Mouse (Mus musculus) hindbrain, embryonic 11.5 days (tissue): ENCODE data around the gene Lck. TPM values are rescaled to one million over a fixed set of nuclear protein-coding genes. Genes with fewer than 3 reads are reported as not detected.
"Not testable (repeated sequence)": the region's sequence is repeated elsewhere in the genome, so short reads cannot be mapped to it uniquely, and the experiment has no call there.

Source experiments
- ATAC-seq: fragments of 200-750 bp; cut with Nextera tagmentation; 2 replicates; pipeline ENCODE4 v1.8.0; 2017; ENCODE audit warnings: mild to moderate bottlenecking, moderate TSS enrichment, moderate library complexity; ENCODE audit not compliant: low FRiP score
- DNase-seq: peaks from one replicate; pipeline ENCODE4 v3.0.0-alpha.2; 2015; ENCODE audit warnings: low spot score
- H3K27ac ChIP-seq: fragments of 300-500 bp; sonication (generic); 2 replicates; pipeline ENCODE4 v1.5.1; 2014; ENCODE audit warnings: mild to moderate bottlenecking, low read depth, low read length
- H3K27me3 ChIP-seq: fragments of 300-500 bp; sonication (generic); 2 replicates; pipeline ENCODE4 v1.6.1; 2014; ENCODE audit warnings: mild to moderate bottlenecking, low read length, moderate library complexity, mixed read lengths; ENCODE audit not compliant: control insufficient read depth, insufficient read depth
- H3K36me3 ChIP-seq: fragments of 300-500 bp; sonication (generic); 2 replicates; pipeline ENCODE4 v1.6.1; 2014; ENCODE audit warnings: mild to moderate bottlenecking, low read length, moderate library complexity, mixed read lengths; ENCODE audit not compliant: control insufficient read depth, insufficient read depth
- H3K4me1 ChIP-seq: fragments of 300-500 bp; sonication (generic); replicated peaks from 2 replicates; pipeline ENCODE4 v1.6.1; 2014; ENCODE audit warnings: low read length, mixed read lengths; ENCODE audit not compliant: control insufficient read depth, insufficient read depth
- H3K4me2 ChIP-seq: fragments of 300-500 bp; sonication (generic); replicated peaks from 2 replicates; pipeline ENCODE4 v1.6.1; 2014; ENCODE audit warnings: mild to moderate bottlenecking, low read depth, low read length
- H3K4me3 ChIP-seq: fragments of 300-500 bp; sonication (generic); 2 replicates; pipeline ENCODE4 v1.5.1; 2014; ENCODE audit warnings: low read depth, low read length
- H3K9ac ChIP-seq: fragments of 300-500 bp; sonication (generic); 2 replicates; pipeline ENCODE4 v1.6.1; 2014; ENCODE audit warnings: low read depth, low read length
- H3K9me3 ChIP-seq: fragments of 300-500 bp; sonication (generic); 2 replicates; pipeline ENCODE4 v1.6.1; 2016; ENCODE audit warnings: low read length; ENCODE audit not compliant: control insufficient read depth
- whole genome bisulfite sequencing: fragments of 180-500 bp; shearing (Covaris S2); extraction: QIAGEN DNeasy Blood & Tissue Kit; methylation state at CpG from one replicate; pipeline ENCODE4 v1.1.7; 2014; 5-methylcytosine and 5-hydroxymethylcytosine counted together
- polyA plus RNA-seq: library from polyadenylated mRNA; unstranded; fragments of >200 nt; fragmentation: Nextera tagmentation; extraction: Ambion mirVana; gene quantifications from 2 replicates; pipeline ENCODE4 v1.2.1, GENCODE M21; 2014

The Lck gene
- polyA plus RNA-seq, 1 experiment from 2014 or later = 5.8 TPM

DNA sequence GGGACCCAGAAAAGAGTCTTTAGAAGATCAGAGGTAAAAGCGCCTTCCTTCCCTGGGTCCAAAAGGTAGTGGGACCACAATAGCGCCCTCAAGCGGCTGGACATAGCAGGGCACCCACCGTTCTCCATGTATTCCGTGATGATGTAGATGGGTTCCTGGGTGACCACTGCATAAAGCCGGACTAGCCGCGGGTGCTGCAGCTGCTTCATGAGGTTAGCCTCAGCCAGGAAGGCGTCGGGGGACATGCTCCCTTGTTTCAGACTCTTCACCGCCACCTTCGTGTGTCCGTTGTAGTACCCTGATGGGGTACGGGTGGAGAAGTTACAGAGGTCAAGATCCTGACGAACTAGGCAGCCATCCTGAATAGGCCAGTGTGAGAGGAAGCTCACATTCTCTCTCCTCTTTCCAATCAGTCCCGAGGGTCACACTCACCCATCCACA, 18.0 kb downstream of the Lck start:
- H3K9ac ChIP-seq = peak overlapping the region; percentile 44; the same call in 1 of the 2 replicates
- no peak overlapping the region for H3K27ac ChIP-seq
- H3K36me3 ChIP-seq = no peaks in the 10 kb centered on the region
- DNase-seq = peak; percentile 68
- H3K27me3 ChIP-seq = no peaks in the 10 kb centered on the region
- ATAC-seq = no peak; the same call in 1 of the 2 replicates
- peak overlapping the region; percentile 35 for H3K4me3 ChIP-seq
- WGBS = 2% methylated on average over 16 of the region's 16 CpGs
- peak overlapping the region; percentile 79 for H3K4me2 ChIP-seq
- H3K9me3 ChIP-seq = no peaks in the 10 kb centered on the region
- H3K4me1 ChIP-seq = no peaks in the 10 kb centered on the region

DNA sequence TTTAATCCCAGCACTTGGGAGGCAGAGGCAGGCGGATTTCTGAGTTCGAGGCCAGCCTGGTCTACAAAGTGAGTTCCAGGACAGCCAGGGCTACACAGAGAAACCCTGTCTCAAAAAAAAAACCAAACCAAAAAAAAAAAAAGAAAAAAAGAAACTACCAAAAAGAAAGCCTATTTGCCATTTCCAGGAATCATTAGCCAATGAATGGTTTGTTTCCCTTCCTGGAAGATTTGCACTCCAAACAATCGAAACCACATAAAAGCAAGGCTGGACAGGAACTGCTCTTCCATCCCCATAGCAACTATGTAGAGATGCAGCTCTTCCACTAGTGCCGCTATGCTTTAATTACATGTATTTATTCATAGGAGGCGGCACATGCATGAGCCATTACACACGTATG, 18.9 kb downstream of the Lck start:
- 64% methylated on average over 4 of the region's 6 CpGs for WGBS

DNA sequence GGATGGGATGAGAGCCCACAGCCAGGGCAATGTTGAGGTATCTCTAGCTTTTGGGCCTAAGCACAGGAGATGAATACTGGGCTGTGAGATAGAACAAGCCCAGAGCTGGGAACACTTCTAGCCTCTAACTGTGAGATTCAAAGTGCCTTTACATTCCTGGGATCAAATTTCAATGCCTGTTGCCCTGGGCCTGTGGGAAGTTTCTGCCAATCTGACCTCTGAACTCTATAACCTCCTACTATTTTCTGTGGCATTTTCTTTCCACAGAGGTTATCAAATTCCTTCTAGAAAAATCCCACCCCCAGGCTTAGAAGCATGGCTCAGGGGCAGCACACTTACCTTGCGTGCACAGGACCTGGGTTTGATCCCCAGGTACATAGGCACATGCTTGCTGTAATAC, 23.1 kb downstream of the Lck start:
- WGBS = 35% methylated on average over 1 of the region's 1 CpGs
- H3K9ac ChIP-seq = no peak overlapping the region
- ATAC-seq = no peak
- no peaks in the 10 kb centered on the region for H3K9me3 ChIP-seq
- no peak for DNase-seq
- H3K27me3 ChIP-seq = no peaks in the 10 kb centered on the region
- H3K27ac ChIP-seq = no peak overlapping the region
- H3K4me2 ChIP-seq = no peak overlapping the region
- H3K36me3 ChIP-seq = no peaks in the 10 kb centered on the region
- H3K4me3 ChIP-seq = no peak overlapping the region
- H3K4me1 ChIP-seq = no peaks in the 10 kb centered on the region

More for the DNA sequence above, 18.9 kb downstream of the Lck start:
- DNase-seq, H3K27ac ChIP-seq, H3K9me3 ChIP-seq, H3K4me3 ChIP-seq, H3K36me3 ChIP-seq, H3K9ac ChIP-seq, H3K4me1 ChIP-seq, H3K4me2 ChIP-seq, ATAC-seq, H3K27me3 ChIP-seq: not testable (repeated sequence)

DNA sequence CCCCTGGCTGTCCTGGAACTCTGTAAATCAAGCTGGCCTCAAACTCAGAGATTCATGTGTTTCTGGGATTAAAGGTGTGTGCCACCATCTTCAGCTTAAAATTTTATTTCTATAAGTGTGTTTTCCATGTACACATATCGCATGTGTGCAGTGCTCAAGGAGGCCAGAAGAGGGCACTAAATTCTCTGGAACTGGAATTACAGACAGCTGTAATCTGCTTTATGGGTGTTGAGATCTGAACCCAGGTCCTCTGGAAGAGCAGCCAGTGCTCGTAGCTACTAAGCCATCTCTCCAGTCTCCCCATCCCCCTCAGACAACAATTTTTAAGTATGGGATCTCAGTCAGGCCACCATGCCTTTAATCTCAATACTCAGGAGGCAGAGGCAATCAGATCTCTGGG, 24.1 kb downstream of the Lck start:
- Histone ChIP-seq H3K27me3 (no peaks in the 10 kb centered on the region), H3K27ac (no peak overlapping the region), H3K9me3 (no peaks in the 10 kb centered on the region), H3K4me3 (no peak overlapping the region), H3K4me2 (no peak overlapping the region), H3K36me3 (no peaks in the 10 kb centered on the region), H3K4me1 (no peaks in the 10 kb centered on the region), H3K9ac (no peak overlapping the region)
- 84% methylated on average over 2 of the region's 2 CpGs for WGBS
- ATAC-seq (no peak), DNase-seq (peak; percentile 30)

DNA sequence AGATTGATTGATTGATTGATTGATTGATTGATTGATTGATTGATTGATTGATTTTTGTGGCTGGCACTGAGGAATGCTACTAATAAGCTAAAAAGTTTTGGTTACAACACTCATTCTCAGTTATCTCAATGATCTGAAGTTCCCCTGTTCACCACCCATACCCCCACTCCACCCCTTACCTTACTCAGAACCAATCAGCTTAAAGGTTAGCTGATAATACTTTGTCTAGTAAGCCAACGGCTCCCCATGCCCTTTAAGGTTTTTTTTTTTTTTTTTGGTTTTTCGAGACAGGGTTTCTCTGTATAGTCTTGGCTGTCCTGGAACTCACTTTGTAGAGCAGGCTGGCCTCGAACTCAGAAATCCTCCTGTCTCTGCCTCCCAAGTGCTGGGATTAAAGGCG, 25.8 kb downstream of the Lck start:
- DNase-seq, H3K27me3 ChIP-seq, H3K27ac ChIP-seq, H3K9ac ChIP-seq, H3K4me2 ChIP-seq, H3K4me1 ChIP-seq, H3K9me3 ChIP-seq, H3K36me3 ChIP-seq, H3K4me3 ChIP-seq, ATAC-seq: not testable (repeated sequence)
- WGBS = 87% methylated on average over 4 of the region's 4 CpGs

DNA sequence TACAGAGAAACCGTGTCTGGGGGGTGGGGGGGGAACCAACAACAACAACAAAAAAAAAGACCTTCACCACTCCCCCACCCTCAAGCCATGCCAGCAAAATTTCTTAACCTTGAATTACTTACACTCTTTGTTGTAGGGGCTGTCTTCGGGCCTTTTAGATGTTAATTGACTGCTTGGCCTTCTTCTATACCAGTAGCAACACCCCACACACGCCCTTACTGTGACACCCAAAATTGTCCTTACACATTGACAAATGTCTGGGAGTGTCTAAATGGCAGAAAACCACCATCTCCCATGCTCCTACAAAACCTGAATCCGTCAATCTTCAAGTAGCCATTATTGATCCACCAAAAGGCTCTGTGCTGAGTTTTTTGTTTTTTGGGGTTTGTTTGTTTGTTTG, 29.3 kb downstream of the Lck start:
- no peak overlapping the region for H3K27ac ChIP-seq

DNA sequence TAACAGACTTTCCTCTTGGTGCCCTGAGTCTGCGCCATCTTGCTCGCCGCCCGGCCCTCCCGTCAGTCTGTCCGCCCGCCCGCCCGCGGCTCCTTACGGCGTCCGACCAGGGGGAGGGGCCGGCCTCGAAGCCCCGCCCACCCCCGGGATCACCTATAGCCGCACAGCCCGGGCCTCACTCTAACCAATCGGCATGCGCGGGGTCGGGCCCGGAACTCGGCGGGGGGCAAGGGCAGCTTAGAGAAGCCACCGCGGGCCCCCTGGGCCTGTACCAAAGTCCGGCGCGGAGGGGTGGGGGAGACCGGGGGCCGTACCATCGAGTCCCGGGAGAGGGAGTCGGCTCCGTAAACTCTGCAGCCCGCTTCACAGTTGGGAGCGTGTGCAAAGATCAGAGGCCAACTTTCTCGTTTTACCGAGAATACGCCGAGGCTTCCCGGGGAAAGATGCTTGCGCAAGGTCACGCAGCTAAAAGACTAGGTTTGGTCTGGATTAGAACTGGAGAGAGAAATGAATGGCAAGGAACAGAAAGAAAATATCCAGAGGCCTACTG, 30.8 kb downstream of the Lck start, which contains the start of gene Hdac1:
Gene Hdac1, minus strand, starts transcription at position 122 of the 550 bp plus-strand sequence.
- Histone ChIP-seq H3K4me3 (peak within 1 kb of the TSS; percentile 90), H3K27me3 (no peaks in the 10 kb centered on the region), H3K9ac (peak within 1 kb of the TSS; percentile 91), H3K9me3 (no peaks in the 10 kb centered on the region), H3K36me3 (no peaks in the 10 kb centered on the region), H3K4me2 (peak within 1 kb of the TSS; percentile 71), H3K27ac (peak within 1 kb of the TSS; percentile 62), H3K4me1 (no peaks in the 10 kb centered on the region; the same call in none of the 2 replicates)
- DNase-seq = peak; percentile 99
- under 1% methylated on average over 37 of the region's 46 CpGs for WGBS
- peak; percentile 99 for ATAC-seq

More for the DNA sequence above, 29.3 kb downstream of the Lck start:
- Histone ChIP-seq H3K27me3 (no peaks in the 10 kb centered on the region), H3K4me1 (no peaks in the 10 kb centered on the region; the same call in none of the 2 replicates), H3K9me3 (no peaks in the 10 kb centered on the region), H3K36me3 (no peaks in the 10 kb centered on the region), H3K9ac (no peak overlapping the region), H3K4me2 (no peak overlapping the region), H3K4me3 (no peak overlapping the region)
- ATAC-seq (no peak), DNase-seq (no peak)
- 84% methylated on average over 4 of the region's 4 CpGs for WGBS

DNA sequence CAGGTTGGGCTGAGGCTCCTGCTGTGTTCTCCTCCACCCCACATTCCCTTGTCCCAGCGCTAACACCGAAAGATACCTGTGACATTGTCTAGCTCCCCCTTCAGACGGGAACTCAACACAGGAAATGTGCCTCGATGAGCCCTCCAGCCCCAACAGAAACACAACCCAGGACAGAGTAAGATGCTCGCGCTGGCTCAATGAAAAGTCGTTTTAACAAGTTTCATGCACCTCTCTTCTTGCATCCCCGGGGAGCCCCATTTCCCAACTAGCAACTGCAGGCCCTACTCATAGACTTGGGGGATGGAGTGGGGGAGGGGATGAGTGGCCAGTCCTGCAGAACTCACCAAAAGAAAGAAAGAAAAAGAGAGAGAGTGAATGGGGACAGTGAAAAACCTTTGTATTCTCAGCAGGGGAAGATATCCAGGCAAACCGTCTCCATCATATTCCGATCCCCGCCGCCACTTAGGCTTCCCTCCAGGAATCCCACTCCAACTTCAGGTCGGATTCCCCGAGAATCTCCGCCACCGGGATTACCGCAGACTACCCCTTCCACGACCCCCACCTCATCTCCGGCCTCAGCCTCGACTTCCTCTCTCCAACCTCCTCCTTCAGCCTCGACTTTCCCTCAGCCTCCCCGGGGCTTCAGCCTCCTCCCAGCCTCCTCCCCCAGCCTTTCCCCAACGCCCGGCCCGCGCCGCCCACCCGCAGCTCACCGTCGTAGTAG, 31.4 kb downstream of the Lck start:
- Histone ChIP-seq H3K27me3 (no peaks in the 10 kb centered on the region), H3K9ac (peak overlapping the region; percentile 91), H3K4me3 (peak overlapping the region; percentile 90), H3K4me2 (peak overlapping the region; percentile 71), H3K36me3 (no peaks in the 10 kb centered on the region), H3K4me1 (no peaks in the 10 kb centered on the region; the same call in none of the 2 replicates), H3K27ac (peak overlapping the region; percentile 62), H3K9me3 (no peaks in the 10 kb centered on the region)
- peak; percentile 49 for DNase-seq
- under 1% methylated on average over 30 of the region's 30 CpGs for WGBS
- ATAC-seq = peak; percentile 75

DNA sequence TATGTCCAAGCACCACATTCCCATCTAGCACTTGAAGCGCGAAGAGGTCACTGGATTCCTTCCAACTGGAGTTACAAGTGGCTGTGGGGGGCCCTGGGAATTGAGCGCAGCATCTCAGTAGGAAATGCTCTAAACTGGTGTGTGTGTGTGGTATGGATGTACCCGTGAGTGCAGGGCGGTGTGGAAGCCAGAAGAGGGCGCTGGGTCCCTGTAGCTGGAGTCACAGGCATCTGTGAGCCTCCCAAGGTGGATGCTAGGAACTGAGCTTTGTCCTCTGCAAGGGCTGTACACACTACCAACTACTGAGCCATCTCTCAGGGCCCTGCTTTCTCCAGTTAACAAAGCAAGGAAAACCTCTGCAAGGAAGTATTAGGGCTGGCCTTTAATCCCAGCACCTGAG, 33.4 kb downstream of the Lck start:
- H3K4me1 ChIP-seq = no peaks in the 10 kb centered on the region; the same call in none of the 2 replicates
- ATAC-seq = no peak
- H3K9me3 ChIP-seq = no peaks in the 10 kb centered on the region
- no peak overlapping the region for H3K27ac ChIP-seq
- H3K27me3 ChIP-seq = no peaks in the 10 kb centered on the region
- DNase-seq = no peak
- H3K9ac ChIP-seq = no peak overlapping the region
- no peak overlapping the region for H3K4me3 ChIP-seq
- 89% methylated on average over 6 of the region's 6 CpGs for WGBS
- H3K4me2 ChIP-seq = no peak overlapping the region
- H3K36me3 ChIP-seq = no peaks in the 10 kb centered on the region
